Mouse (Mus musculus): ENCODE measurements at regions not wholly inside any gene's neighbourhood (a gene's known extent, or its start where the extent isn't known, plus 50 kb on each side); places are given as distances from the start of the nearest gene placed in this dataset.
A peak's percentile ranks its signal among the peaks of the same experiment; 100 is the strongest.

GRCm38 (mm10) chr16:66086499-66086898 is 271.4 kb downstream of the Vgll3 start:
- DNase-seq (ENCODE audit: low read depth, low spot score) = no peak

DNA sequence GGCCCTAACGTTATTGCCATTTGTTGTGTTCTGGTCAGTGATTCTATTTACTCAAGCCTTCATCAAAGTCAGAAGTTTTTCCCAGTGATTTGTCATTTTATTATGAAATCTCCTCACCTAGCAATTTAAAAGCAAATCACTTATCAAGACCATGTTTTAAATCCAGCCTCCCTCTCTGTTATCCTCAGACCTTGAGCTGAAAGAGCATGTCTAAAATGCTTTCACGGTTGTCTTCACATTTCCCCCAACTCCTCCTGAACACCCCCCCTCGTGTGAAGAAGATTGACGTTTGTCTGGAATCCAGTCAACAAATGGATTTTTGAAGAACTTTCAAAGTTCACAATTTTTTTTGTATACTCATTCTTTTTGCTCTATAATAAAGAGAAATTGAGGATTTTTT is 277.7 kb downstream of the Vgll3 start:
- DNase-seq (ENCODE audit: low read depth, low spot score) = no peak

- no peak for DNase-seq (ENCODE audit: low read depth, low spot score)
Measured at GRCm38 (mm10) chr16:66095682-66096081, 280.6 kb downstream of the Vgll3 start.

DNA sequence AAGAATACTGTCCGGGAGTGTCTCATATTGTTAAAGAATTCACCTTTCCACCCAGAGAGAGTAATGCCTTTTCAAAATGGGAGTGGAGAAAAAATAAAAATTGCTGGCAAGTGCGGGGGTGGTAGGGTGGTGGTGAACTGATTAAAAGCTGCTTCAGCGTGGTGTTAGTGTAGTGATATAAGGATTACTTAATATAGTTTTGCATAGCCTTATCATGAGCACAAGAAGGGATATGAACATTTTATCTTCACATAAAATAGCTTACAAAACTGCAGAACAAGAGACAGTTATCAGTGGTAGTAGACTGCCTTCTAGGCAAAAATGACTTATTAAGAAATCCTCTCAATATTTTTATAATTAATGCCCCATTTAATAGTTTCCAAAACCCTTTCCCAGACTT is 302.9 kb downstream of the Vgll3 start:
- no peak for DNase-seq (ENCODE audit: low read depth, low spot score)

DNA sequence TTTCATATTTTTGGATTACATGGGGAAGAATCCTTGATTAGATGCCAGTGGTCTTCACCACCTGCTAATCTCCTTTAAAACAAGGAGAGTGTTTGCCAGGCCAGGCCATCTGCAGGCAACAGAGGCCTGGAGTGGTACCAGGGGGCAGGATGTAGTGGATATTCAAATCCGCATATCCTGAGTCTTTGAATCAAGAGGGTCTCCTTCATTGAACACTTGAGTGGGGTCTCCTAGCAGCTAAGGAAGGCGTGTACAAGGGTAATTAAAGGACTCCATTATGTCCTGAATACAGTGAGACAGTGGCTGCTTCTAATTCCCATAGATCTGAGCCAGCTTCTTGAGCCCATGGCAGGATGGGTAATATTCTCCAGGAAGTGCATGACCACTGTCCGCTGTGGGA is 322.7 kb downstream of the Vgll3 start:
- DNase-seq (ENCODE audit: low read depth, low spot score) = no peak

- DNase-seq (ENCODE audit: low read depth, low spot score) = no peak
Measured at GRCm38 (mm10) chr16:66144765-66145164, 329.7 kb downstream of the Vgll3 start.

DNA sequence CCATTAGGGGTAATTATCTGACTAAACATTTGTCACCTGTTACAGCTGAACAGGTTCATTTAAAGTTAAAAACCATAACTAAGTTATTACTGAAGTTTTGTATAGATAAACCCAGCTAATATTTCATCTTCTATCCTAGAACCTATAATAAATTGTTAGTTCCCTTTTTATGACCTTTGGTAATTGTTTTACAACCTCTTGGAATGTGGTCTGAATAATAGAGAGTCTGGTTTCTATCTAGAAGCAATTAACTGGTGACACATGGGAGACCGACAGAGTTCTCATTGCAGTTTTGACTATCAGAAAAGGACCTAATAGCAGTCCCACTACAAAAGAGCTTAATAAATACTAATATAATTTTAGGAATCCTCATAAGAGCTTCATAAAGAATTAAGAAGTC is 330.2 kb downstream of the Vgll3 start:
- DNase-seq (ENCODE audit: low read depth, low spot score) = no peak

GRCm38 (mm10) chr16:66168289-66168688 is 353.2 kb downstream of the Vgll3 start:
- DNase-seq (ENCODE audit: low read depth, low spot score) = no peak

DNA sequence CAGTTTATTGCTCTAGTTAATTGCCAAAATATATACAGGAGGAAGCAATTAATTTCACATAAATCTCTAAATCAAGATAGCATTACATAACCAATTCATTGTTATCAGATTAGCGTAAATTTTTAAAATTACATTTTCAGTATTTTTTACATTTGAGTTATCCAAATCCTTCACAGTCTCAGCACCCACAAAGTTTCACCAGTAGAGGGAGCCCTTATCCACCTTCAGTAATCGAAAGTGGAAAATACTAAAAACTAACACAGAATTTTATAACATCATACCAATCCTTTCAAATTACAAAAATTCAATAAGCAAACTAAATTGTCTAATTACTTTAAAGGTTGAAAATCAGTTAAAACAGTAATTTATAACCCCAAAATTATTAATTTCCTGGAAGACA is 375.7 kb downstream of the Vgll3 start:
- DNase-seq (ENCODE audit: low read depth, low spot score) = peak; percentile 12

DNA sequence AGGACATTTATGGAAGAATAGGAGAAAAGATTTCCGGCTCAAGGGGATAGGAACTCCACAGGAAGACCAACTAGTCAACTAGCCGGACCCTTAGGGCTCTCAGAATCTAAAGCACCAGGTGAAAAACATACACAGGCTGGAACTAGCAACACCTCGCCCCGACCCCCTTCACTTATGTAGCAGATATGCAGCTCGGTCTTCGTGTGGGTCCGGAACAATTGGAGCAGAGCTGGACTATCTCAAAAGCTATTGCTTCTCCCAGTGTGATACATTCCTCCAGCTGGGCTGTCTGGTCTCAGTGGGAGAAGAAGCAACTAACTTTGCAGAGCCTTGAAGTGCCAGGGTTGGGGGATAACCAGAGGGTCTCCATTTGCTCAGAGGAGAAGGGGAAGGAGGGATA is 386.3 kb downstream of the Vgll3 start:
- no peak for DNase-seq (ENCODE audit: low read depth, low spot score)

Measured in brain, embryonic 18.5 days (tissue).